Mouse (Mus musculus) brain, adult 10 weeks (tissue): Measurements from ENCODE around the gene Card10. TPM values are rescaled to one million over a fixed set of nuclear protein-coding genes. Genes with fewer than 3 reads are reported as not detected.

ENCODE experiments used
- polyA plus RNA-seq: library from polyadenylated mRNA; stranded (reverse); fragments of 350-450 nt; fragmentation: Illumina TruSeq; extraction: RNeasy Lipid Tissue Mini Kit (QIAGEN cat#74804); gene quantifications from one replicate; pipeline ENCODE4 v1.2.3, GENCODE M21; 2015; ENCODE audit warnings: low read depth, low replicate concordance

Card10 gene
- 3.1 TPM for polyA plus RNA-seq

DNA sequence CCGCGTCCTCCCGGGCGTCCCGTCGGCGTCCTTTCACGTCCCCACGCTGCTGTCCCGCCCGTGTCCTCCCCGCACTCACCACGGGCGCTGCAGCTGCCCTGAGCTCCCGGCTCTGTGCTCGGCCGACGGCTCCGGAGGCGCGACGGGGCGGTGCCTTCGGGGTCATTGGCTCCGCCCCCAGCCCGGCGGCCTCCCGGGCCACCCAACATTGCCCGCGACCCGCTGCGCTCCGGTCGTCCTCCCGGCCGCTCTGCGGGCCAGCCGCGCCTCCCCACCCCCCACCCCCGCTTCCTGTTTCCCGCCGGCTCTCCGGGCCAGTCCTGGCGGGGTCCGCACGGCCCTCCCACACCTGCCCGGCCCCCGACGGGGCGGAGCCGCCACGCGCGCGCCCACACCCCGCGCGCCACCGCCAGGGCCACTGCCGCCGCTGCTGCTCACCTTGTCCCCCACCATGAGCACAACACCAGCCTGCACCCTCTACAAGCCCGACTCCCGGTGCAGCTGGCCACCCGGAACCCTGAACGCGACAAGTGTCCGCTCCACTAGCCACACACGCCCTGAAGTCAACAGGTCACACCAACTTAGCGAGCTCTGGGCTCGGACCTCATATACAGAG, at the start of gene Card10:
Gene Card10, minus strand, starts transcription at position 267 of the 616 bp plus-strand sequence.

DNA sequence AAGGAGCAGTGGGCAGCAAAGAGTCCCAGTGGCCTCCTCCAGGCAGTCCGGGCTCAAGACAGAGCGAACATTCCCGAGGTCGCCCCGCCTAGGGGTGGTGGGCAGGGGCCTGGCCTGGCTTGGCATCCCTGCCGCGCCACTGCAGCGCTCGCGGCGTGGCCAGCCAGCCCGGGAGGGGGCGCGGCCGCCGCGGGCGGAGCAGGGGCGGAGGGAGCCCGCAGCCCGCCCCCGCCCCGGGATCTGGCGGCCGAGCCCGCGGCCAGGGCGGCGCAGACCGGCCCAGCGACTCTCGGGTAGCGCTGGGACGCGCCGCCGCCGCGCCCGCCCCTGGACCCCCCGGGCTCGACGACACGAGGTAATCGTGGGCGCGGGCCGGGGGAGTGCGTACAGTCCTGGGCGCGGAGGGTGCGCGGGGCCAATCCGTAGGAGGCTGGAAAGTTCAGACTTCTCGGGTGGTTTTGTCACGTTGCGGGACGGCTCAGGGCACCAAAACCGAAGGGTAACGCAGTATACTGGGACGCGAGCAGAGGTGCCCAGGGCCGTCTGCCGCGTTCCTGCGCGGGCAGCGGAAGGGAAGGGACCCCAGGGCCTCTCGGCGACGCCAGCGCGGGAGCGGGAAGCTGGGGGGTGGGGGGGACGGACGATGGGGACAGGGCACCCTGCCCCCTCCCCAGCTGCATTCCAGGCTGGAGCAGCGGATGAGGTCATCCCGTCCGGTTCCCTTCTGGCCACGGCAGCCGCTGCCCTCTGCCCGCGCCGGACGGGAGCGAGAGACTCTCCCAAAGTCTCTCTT, 39.7 kb upstream of the Card10 start, which contains the start of gene Cdc42ep1:
Gene Cdc42ep1, plus strand, starts transcription at position 254 of the 793 bp plus-strand sequence.

DNA sequence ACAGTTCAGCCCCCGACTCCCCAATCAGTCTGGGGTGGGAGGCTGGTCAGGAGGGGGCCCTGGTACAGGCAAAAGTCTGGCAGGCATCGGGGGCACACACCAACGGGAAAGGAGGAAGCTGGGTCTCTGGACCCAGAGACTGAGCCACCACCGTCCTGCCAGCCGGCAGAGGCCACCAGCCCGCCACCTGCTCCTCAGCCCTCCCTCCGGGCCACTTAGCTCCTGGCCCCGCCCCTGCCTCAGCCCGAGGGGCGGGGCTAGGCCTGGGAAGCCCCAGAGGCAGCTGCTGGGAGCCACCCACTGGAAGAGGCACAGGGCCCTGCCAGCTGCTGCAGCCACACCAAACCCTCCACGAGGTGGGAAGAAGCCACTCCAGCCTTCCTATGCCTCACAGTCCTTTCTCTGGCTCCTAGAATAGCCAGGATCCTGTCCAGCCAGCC, 29.5 kb downstream of the Card10 start, which contains the start of gene Mfng:
Gene Mfng, minus strand, starts transcription at position 186 of the 440 bp plus-strand sequence.

Other genes with a start within 250 kb of the Card10 start
- gene Rac2, start 230.3 kb downstream of the Card10 start, polyA plus RNA-seq = 2.7 TPM
- 13.0 TPM for gene Cyth4, start 206.0 kb downstream of the Card10 start, polyA plus RNA-seq
- 49.3 TPM for gene Elfn2, start 84.3 kb downstream of the Card10 start, polyA plus RNA-seq
- gene Mfng, start 29.6 kb downstream of the Card10 start, polyA plus RNA-seq = 3.7 TPM
- gene Cdc42ep1, start 39.6 kb upstream of the Card10 start, polyA plus RNA-seq = 21.6 TPM
- gene Lgals2, start 52.5 kb upstream of the Card10 start, polyA plus RNA-seq = not detected
- 48.9 TPM for gene Gga1, start 74.1 kb upstream of the Card10 start, polyA plus RNA-seq
- gene Gm49510, start 96.6 kb upstream of the Card10 start, polyA plus RNA-seq = not detected
- 21.5 TPM for gene Sh3bp1, start 96.7 kb upstream of the Card10 start, polyA plus RNA-seq
- gene Pdxp, start 110.9 kb upstream of the Card10 start, polyA plus RNA-seq = 188 TPM
- gene Lgals1, start 123.7 kb upstream of the Card10 start, polyA plus RNA-seq = 46.4 TPM
- 42.8 TPM for gene Nol12, start 131.9 kb upstream of the Card10 start, polyA plus RNA-seq
- 7.6 TPM for gene Triobp, start 144.7 kb upstream of the Card10 start, polyA plus RNA-seq
- 136 TPM for gene H1f0, start 225.4 kb upstream of the Card10 start, polyA plus RNA-seq
- gene Galr3, start 238.8 kb upstream of the Card10 start, polyA plus RNA-seq = not detected